Mouse (Mus musculus) embryo, embryonic 10 days (tissue): ENCODE measurements around the gene Tnfsf4.

ENCODE experiments used
- DNase-seq: peaks from one replicate; pipeline ENCODE4 v3.0.0-alpha.2; 2015; ENCODE audit warnings: low spot score

Tnfsf4 gene

DNA sequence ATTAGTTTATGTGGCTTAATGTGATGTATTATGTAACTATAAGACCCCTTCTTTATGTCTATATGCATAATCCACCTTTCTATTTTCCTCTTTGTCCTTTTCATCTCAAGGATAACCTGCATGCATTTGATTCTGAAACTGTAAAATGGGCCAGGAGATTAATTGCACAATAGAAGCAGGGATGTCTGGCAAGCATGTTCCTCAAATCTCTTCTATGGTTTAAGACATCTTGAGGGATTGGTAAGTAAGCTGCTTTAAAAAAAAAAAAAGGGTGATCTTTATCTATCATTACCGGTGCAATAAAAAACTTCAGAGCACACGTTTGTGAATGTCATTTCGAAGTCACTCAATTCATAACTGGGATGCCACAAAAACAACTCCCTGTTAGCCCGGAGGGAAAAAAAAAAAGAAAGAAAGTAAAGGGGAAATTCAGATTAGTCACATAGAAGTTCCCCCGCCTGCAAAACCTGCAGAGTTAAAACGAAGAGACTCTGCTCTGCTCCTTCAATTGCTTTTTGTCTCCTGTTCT lies at the start of gene Tnfsf4:
TSS of gene Tnfsf4 (plus strand) at position 479 of the 529 bp plus-strand sequence.
- no peak for DNase-seq

DNA sequence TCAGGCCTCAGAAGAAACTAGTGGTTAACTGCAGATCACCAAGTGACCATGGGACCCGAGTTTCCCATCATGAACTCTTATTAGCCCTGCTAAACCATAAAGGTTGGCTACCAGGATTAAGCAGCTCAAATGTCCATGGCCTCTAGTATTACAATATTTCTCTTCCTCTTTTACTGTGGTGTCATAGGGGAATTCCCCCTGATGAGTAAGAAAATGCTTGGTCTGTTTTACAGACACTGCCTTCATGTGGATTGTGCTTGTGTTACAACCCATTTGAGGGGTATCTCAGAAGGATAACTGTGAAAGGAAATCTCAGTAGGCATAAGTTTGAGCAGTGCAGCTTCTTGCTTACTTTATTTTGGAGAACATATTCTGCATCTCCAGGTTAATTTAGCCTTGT lies 44.2 kb upstream of the Tnfsf4 start:
- no peak for DNase-seq

DNA sequence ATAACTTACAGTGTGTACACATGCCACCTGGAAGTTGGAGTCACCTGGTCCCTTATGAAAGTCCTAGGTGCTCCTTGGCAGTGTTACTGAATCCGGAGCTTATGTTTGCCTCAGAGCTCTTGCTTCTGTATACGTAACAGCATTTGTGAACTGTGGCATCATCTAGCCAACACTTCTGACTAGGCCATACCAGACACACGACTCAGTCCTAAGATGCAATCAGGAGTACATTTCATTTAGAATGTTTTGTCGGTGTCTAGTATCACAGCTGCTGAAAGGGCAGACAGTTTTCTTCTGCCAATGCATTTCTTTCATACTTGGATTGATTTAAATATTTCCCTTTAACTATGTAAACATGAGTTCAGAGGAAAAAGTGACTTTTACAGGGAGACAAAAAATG lies 30.2 kb upstream of the Tnfsf4 start:
- DNase-seq: no peak

DNA sequence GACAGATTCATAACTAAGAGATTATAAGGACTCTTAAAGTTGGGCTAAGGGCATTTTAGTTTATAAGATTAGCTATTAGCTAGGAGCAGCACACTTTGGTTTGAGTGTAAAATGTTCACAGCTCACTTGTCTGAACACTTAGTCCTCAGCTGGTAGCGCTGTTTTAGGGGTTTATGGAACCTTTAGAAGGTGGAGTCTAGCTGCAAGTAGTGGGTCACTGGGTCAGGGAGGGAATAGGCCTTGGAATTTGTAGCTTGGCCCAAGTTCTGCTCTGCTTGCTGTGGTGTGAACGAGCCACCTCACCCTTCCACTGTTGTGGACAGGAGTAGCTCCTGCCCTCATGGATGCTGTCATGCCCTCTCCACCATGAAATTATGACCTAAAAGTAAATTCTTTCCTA lies 23.3 kb upstream of the Tnfsf4 start:
- DNase-seq: no peak

DNA sequence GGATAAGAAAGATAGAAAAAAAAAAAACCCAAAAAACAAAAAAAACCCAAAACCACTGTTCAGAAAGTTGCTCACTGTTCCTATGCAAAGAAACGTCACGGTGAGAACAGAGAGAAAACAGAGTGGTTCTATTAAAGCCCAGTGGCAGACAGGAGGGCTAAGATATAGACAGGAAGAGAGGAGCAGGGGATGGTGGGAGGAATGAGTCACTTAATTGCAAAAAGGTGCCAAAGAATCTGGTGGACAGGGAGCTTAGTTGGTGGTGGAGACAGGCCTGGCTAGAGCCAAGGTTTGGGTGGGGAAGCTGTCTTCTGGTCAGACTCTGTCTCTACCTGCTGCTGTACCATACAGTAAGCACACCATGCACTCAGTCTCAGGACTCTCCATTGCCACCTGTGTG lies 19.3 kb upstream of the Tnfsf4 start:
- DNase-seq: no peak

DNA sequence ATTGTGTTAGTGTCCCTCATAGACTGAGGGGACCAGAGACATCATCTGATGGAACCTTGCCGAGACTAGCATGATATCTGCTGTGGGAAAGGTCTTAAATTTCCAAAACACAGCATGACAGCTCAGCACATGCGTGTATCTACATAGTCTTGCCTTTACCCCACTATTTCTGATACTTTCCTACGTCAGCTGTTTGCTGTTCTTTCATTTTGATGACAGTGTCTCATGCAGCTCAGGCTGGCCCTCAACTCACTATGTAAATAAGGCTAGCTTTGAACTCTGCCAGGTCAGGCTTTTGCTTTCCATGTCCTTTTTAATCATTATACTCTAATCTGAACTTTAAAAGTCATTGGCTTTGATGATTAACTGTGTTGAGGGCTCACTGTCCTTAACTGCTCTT lies 16.6 kb upstream of the Tnfsf4 start:
- DNase-seq: no peak

DNA sequence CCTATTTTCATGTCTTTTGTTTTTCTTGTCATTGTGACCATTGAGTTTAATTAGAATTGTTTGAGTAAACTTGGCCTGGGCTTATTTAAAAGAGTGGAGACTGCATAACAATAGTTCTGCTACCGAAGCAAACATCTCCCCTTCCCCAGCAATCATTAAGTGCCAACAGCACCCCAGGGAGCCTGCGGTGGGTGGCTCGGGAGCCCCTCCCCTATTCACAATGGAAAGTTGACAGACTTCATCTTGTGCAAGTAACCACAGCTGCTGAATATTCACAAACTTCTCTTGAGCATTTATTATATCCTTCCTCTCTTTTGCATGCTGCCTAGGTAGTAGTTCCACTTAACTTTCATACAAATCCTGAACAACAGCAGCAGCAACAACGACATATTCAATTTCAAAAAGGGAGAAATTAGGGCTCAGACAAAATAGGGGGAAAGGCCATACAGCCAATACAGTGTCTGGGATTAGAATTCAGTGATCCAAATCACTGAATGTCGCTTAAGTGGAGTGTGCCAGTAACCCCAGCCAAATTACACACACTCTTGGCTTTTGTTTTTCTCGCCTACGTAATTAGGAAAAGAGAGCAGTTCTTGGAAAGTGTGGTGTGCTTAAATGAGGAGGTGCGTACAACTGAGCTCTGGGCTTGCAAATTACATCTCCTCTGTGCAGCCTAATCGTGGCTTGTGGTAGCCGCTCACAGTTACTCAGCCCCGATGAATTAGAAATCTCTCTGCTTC lies 15.4 kb upstream of the Tnfsf4 start:
- no peak for DNase-seq

DNA sequence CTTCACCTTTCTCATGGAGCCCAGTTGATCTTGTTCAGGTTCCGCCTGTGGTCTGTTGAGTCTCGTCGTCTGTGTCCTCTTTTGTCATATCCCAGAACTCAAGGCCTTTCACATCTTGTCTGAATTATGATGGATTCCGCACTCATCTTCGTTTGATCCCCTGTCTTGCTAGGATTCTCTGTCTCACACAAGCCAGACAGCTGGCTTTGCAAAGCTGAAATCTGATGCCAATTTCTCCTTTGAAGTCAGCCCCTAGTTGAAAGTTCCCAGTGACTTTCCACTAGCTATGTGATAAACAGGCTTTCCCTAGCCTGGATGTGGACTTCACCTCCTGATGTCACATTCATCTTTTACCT lies 14.8 kb upstream of the Tnfsf4 start:
- DNase-seq: peak; percentile 59

DNA sequence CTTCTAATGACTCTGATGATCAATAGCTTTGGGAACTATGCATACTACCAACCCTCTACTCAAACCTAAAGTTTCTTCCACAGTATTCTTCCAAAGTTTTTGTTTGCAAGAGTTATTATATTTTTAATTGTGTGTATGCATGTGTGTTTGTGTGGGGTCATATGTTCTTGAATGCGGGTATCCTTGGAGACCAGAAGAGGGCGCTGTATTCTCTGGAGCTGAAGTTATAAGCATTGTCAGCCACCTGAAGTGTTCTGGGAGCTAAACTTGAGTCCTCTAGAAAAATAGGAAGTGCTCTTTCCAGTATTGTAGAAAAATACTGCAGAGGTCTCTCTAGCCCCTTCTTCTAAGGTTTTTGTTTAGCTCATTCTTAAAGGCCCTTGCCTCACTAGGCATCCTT lies 5.1 kb upstream of the Tnfsf4 start:
- no peak for DNase-seq

DNA sequence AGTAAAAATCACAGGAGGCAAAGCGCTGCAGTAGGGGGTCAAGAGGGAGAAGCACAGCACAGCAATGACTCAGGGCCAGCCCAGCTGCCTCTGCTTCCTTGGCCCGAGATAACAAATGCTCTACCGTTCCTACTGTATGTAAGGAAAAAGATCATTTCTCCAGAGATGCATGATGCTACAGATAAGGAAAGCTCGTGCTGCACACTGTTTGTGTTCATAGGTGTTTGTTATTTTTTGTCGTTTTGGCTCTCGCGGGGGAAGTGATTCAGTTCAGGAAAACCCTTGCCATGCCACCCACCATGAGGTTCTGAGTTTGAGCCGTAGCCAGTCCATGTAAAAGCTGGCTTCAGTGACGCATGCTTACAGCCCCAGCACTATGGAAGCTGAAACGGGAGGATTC lies 2.3 kb upstream of the Tnfsf4 start:
- DNase-seq: no peak

DNA sequence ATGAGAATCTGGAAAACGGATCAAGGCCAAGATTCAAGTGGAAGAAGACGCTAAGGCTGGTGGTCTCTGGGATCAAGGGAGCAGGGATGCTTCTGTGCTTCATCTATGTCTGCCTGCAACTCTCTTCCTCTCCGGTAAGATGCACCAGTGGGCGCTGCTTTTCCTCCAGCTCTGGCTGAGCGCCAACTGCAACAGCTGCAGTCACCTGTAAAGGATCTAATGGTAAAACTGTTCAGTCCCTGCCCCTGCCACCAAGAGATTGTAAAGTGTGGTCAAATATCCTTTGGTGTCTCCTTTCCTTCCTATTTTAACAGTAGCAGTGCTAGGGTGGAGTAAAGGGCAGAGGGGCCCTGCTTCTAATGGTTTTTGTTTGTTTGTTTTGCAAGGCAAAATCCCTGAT lies 401 bp downstream of the Tnfsf4 start:
- no peak for DNase-seq

DNA sequence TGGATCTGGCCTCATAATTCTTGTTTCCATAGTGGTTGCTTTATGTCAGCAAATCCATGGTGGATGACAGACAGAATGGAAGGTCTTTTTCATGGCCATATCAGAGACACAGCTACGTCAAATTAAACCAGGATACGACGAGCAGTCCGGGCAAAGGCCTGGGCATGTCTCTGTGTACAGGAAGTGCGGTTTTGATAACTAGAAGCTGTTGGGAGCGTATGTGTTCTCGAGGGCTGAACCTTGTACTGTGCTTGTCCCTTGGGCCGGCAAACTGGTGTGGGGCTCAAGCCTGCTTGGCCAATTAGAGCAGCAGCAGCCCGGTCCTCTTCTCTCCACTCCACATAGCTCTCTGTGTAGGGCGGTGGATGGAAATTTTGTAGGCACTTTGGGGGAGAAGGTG lies 1.1 kb downstream of the Tnfsf4 start:
- no peak for DNase-seq

DNA sequence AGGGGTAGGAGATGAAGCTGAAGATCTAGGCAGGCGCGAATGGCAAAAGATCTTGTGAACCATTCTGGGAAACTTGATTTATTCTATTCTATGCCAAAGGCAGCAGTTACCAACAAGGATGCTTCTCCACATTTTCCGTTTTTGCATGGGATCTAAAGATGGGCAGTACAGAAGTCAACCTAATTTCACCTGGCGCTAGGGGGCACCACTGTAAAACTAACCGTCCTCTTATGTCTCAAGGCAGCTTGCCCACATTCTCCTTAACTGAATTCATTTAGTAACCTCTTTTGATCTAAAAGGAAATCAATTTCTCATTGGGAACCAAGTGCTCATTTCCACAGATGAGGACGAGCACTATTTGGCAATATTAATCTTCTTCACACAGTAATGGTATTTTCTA lies 4.9 kb downstream of the Tnfsf4 start:
- peak; percentile 83 for DNase-seq

DNA sequence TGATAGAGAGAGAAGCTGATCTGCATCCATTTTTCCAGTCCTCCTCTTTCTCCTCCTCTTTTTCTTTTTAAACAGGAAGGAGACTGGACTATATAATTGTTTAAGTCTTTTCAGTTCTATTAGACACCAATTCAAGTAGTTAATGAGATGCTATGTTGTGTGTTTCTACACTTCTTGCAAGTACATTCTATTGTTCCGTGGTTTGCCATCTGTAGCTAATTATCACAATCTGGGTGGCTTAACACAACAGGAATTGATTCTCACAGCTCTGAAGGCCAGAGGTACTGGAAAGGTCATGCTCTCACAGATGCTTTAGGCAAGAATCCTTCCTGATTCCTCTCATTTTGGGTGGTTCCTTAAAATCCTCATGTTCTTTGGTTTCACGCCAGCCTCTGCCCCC lies 7.9 kb downstream of the Tnfsf4 start:
- peak; percentile 74 for DNase-seq

DNA sequence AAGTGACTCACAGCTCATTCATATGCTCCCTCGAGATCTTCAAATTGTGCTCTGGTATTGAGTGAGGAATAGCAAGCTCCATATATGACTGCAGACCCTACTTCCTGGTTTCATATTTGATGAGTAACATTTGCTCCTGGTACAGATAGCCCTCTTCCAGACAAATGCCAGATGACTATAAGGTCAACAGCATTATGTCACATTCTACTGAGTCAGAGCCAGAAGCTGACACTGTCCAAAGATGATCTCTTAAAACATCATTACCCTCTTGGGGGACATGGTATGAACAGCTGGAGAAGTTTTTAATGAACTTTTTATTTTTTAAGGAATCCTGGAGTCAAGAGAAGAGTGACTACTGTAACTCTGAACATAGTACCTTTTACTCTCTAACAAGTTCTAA lies 11.3 kb downstream of the Tnfsf4 start:
- no peak for DNase-seq

DNA sequence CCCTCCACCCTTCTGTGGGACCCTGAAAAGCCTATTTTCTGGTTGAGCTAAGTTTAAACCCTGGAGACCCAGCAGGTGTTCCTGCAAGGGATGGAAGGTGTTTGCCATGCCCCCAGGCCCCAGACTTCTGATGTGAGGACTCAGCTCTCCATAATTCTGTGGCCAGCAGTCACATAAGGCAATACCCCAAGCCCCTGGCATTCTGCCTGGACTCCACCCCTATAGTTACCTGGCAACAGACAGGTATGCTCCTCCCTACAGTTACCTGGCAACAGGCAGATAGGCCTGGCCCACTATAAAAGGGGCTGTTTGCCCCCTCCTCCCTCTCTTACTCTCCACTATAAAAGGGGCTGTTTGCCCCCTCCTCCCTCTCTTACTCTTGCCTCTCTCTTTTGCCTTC lies 24.7 kb downstream of the Tnfsf4 start:
- DNase-seq: no peak

DNA sequence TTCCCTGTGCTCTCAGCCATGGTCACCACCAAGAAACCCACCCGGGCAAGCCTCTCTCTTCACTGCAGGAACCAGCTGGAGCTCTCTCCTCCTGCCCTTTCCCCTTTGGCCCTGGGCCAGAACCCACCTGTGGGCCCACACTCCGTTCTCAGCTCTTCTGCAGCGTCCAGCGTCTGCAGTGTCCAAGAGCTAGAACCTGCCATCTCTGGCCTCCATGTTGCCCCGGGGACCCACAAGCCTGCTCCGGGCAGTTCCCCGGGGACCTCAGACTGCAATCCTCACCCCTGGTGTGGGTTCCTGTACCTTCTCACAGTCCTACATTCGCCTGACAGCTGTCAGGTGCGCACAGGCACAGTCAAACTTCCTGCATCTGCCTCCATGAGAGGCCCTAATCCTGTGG lies 25.4 kb downstream of the Tnfsf4 start:
- no peak for DNase-seq

DNA sequence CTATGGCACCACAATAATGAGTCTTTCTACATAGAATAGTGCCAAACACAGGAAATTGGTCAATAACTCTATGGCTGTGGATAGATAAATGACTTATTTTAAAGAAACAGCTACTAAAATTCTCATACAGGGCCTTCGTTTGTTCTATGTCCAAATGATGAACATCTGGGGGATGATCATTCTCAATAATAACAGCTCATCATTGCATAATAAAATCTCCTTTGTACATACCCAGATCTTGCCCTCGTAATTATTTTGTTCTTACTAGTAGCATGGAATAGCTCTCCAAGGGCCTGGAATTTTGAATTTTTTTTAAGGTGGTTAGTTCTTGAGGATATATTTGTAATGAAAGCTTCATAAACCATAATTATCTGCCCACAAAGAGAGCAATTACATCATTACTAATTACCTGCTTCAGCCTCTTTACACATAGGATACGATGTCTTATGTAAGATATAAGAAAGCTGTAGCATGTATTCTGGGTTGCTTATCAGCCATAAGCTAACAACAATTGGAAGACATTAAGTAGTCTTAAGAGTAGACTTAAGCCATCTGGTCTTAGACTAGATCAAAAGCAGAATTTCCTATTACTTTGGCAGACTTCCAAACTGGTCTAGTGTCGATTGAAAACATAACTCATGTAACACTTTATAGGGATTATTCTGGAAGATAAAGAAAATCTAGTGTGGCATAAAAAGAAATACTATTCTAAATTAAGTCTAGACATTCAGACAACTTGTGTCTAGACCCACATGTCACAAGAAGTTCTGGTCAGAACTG lies 31.3 kb downstream of the Tnfsf4 start:
- no peak for DNase-seq

DNA sequence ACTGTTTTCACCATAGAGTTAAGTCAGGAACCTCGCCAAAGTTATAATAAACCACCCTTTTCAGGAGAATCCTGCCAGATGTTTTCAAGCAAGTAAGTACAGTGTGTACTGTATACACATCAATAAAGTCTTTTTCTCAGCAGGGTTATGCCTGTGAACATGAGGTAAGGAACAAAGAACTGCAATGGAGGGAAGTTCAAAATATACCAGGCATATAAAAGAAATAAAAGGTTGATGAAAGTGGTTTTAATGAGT lies 31.8 kb downstream of the Tnfsf4 start:
- DNase-seq: no peak

DNA sequence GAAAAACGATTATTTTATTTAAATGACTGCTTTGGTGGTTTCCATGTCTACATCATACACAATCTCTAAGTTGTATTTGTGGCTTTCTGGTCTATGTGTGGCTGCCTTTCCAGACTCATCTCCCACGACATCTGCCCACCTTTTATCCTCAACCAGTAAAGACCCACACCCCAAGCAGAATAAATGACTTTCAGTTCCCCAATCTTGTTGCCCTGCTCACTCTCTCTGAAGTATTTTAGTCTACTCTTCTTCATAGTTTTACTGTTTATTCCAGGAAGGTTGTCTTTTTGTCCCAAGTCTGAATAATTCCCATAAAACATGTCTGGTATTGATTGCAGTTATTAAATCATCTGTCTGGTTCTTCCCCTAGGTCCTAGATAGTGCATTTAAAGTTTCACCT lies 40.6 kb downstream of the Tnfsf4 start:
- no peak for DNase-seq

DNA sequence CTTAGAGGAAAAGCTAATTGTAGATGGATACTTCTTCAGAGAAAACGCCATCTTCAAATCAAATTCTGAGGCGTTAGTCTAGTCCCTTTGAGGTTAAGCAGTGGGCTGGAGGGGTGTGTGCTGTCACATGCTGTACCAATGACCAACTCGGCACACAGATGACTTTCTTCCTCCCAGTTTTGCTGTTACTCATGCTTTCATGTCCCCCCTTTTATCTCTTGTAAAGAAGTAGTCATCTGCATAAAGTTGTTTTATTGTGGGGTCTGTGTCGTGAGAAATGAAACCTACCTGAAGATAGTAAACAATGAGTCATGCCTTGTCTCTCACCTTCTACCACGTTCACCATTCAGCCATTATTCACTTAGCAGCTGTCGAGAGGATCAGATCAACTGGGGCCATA lies 41.3 kb downstream of the Tnfsf4 start:
- DNase-seq: no peak

DNA sequence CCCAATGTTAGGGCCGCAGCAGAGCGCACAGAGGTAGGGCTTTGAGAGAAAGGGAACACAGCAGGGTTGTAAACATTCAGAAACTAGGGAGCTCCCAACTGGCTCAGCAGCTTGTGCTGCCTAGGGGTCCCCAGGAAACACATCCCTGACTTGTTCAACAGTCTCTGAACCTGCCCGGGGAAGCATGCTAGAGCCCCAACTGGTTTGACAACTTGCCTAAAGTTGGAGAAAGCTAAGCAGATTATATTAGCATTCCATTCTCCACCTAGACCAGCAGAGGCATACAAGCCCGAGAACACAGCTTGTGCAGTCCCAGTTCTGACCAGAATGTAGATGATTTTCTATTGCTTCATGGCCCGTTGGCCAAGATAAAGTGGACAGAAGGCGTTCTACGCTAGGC lies 49.6 kb downstream of the Tnfsf4 start:
- peak; percentile 47 for DNase-seq

DNA sequence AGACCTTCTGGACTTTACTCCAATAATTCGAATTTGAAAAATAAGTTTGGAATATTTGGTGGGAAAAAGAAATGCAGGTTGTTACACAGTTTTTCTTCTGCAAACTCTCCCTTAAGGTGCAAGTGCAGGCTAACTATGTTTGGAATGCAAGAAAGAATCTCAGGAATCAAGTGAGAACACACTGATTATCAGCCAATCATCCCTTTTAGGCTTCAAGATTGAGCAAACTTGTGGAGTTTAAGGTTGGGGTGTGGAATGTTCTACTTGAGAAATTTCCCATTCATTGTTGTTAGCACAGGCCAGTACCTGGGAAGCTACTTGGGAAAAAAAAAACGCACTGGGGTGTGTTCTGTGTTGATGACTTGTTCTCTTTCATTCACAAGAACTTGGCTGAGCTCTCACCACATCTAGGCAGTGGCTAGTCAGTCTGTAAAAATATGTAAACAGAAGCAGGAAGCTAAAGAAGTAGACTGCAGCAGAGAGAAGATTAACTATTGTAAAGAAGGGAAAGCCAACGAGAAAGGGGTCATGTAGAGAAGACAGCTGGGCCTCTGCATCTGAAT lies 56.6 kb downstream of the Tnfsf4 start:
- DNase-seq: no peak

DNA sequence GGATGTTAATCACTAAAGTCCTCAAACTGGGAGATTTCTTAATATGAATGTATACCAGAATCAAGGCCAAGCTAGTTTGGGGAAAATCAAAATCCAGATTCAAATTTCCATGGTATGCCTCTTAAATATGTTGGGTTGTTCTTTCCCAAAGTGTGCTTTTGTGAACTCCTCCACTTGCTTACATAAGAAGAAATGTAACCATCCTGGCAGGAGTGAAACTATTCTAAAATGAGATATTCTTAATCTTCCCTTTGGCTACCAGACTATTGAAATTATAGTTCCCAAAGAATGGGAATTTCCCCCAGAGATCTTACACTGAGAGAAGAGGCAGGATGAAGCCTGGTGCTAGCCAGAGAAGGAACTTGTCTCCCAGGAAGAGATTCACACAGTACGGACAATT lies 57.0 kb downstream of the Tnfsf4 start:
- no peak for DNase-seq
